Mouse (Mus musculus): ENCODE measurements around the gene Fam19a5. TPM values are rescaled to one million over a fixed set of nuclear protein-coding genes. Genes with fewer than 3 reads are reported as not detected.
A peak's percentile ranks its signal among the peaks of the same experiment; 100 is the strongest.

Fam19a5 gene
- polyA plus RNA-seq, 1 experiment from 2014 or later: 33.3 TPM

DNA sequence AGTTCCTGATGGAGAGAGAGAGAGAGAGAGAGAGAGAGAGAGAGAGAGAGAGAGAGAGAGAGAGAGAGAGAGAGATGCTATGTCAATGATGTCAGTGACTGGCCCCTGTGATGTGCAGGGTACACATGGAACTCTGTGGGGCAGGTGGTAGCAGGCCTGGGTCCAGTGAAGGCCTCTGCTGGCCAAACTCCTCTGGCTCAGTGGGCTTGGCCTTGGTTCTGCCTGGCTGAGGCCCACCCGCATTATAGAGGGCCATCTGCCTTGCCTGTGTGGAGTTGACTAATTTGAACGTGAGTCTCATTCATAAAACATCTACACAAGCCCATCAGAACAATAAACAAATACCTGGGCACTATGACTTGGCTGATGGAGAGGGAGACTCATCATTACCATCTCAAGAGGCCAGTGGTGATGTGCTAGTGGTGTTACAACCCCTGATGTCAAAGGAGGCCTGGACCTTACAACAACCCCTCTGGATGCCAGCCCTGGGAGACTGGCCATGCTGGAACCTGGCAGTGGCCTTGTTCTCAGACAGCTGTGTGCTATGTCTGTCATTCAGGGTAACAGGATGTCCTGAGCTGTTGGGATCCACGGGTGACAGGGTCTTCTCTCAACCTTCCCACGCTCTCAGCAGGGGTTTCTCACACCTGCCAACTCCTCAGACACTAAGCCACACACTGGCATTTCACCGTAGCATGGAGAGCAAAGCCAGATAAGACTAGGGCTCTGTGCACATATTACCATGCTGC is 102.4 kb downstream of the Fam19a5 start:
- Histone ChIP-seq H3K9me3 (ENCODE audit: control insufficient read depth, low read length) (no peaks in the 10 kb centered on the region), H3K4me3 (ENCODE audit: low read depth, low read length) (no peak overlapping the region), H3K4me1 (ENCODE audit: control insufficient read depth, insufficient read depth, low read length) (no peaks in the 10 kb centered on the region), H3K9ac (replicated peaks; ENCODE audit: low read depth, low read length) (no peak overlapping the region), H3K4me2 (ENCODE audit: low read depth, low read length) (no peak overlapping the region), H3K36me3 (ENCODE audit: control insufficient read depth, insufficient read depth, low read length) (no peaks in the 10 kb centered on the region), H3K27me3 (ENCODE audit: control insufficient read depth, insufficient read depth, low read length) (no peaks in the 10 kb centered on the region), H3K27ac (ENCODE audit: low read depth, low read length) (no peak overlapping the region)
- ATAC-seq (ENCODE audit: low read depth): no peak
- 74% methylated on average over 5 of the region's 5 CpGs for WGBS

DNA sequence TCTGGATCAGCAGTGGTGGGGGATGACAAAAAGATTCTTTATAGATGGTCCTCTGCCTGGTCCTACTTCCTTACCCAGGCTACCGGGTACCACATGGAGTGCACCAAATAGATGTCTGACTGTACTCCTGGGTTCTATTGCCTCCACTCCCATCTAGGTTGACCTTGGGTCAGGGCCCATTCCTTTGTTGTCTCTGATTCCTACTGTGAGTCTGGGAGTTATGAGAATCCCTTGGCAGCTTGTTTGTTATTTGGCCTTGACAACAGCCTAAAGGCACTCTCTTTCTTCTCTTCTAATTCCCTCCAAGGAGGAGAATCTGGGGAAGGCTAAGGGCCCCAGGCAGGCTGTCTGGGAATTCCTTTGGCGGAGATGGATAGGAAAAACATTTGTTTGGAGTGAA is 105.6 kb downstream of the Fam19a5 start:
- Histone ChIP-seq H3K36me3 (ENCODE audit: control insufficient read depth, insufficient read depth, low read length) (no peaks in the 10 kb centered on the region), H3K9ac (replicated peaks; ENCODE audit: low read depth, low read length) (no peak overlapping the region), H3K4me1 (ENCODE audit: control insufficient read depth, insufficient read depth, low read length) (no peaks in the 10 kb centered on the region), H3K27ac (ENCODE audit: low read depth, low read length) (no peak overlapping the region), H3K27me3 (ENCODE audit: control insufficient read depth, insufficient read depth, low read length) (no peaks in the 10 kb centered on the region), H3K4me2 (ENCODE audit: low read depth, low read length) (no peak overlapping the region), H3K4me3 (ENCODE audit: low read depth, low read length) (no peak overlapping the region), H3K9me3 (ENCODE audit: control insufficient read depth, low read length) (no peaks in the 10 kb centered on the region)
- no peak for ATAC-seq (ENCODE audit: low read depth)
- WGBS: 51% methylated on average over 2 of the region's 2 CpGs

DNA sequence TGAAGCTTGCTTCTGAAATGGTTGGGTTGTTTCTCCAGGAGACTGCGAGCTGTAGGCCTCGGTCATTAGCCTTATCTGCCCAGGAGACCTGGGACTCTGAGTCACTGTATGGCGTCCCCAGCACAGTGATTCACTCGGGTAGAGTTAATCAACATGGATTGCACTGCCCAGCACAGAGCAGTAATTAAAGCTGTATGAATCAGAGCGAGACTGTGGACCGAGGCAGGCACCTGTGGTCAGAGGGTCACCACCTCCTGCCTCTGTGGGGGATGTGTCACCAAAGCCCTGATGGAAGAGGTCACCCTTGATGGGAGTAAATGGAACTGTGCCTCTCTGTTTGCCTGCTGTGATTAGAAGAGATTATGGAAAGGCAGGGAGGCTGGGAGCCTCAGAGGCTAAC is 110.5 kb downstream of the Fam19a5 start:
- H3K4me3 ChIP-seq (ENCODE audit: low read depth, low read length): no peak overlapping the region
- WGBS: 58% methylated on average over 6 of the region's 6 CpGs

DNA sequence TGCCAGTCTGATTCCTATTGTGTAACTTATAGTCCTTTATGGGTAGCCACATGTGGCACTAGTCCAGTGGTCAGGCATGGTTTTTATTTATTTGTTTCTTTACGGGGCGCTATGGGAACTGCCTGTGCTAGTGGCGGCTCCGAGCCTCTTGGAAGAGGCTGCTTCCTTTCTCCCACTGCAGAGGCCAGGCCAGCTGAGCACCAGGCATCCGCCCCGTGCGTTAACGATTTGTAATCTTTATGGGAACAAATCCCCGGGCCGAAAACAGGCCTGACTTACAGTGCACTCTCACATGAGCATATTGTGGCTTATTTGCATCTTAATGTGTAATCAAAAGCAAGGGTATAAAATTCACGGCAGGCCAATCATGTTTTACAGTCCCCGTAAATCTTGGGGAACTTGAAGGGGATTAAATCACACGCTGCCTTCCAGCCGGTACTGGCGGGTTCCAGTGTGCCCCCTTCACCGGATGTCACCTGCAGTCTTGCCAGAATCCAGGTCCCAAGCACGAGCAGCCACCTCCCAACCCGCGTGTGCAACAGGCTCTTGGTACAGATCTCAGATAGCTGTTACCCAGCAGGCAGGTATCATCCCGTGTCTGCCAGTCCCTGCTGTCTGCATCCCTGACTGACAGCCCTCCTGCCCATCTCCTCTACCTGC is 112.5 kb downstream of the Fam19a5 start:
- no peak overlapping the region for H3K9ac ChIP-seq (replicated peaks; ENCODE audit: low read depth, low read length)
- peaks cover 16% of the 10 kb centered on the region; the same call in 1 of the 2 replicates for H3K4me1 ChIP-seq (ENCODE audit: control insufficient read depth, insufficient read depth, low read length)
- WGBS: 13% methylated on average over 20 of the region's 20 CpGs
- no peak overlapping the region; the same call in 1 of the 2 replicates for H3K4me2 ChIP-seq (ENCODE audit: low read depth, low read length)
- no peaks in the 10 kb centered on the region for H3K27me3 ChIP-seq (ENCODE audit: control insufficient read depth, insufficient read depth, low read length)
- ATAC-seq (ENCODE audit: low read depth): peak; percentile 68; the same call in 1 of the 2 replicates
- H3K27ac ChIP-seq (ENCODE audit: low read depth, low read length): no peak overlapping the region
- no peaks in the 10 kb centered on the region for H3K36me3 ChIP-seq (ENCODE audit: control insufficient read depth, insufficient read depth, low read length)
- H3K9me3 ChIP-seq (ENCODE audit: control insufficient read depth, low read length): no peaks in the 10 kb centered on the region
- no peak overlapping the region for H3K4me3 ChIP-seq (ENCODE audit: low read depth, low read length)

More for the DNA sequence above, 110.5 kb downstream of the Fam19a5 start:
- Histone ChIP-seq H3K27me3 (ENCODE audit: control insufficient read depth, insufficient read depth, low read length) (no peaks in the 10 kb centered on the region), H3K4me2 (ENCODE audit: low read depth, low read length) (no peak overlapping the region), H3K9ac (replicated peaks; ENCODE audit: low read depth, low read length) (no peak overlapping the region), H3K9me3 (ENCODE audit: control insufficient read depth, low read length) (no peaks in the 10 kb centered on the region), H3K36me3 (ENCODE audit: control insufficient read depth, insufficient read depth, low read length) (no peaks in the 10 kb centered on the region), H3K4me1 (ENCODE audit: control insufficient read depth, insufficient read depth, low read length) (peaks cover 16% of the 10 kb centered on the region; the same call in 1 of the 2 replicates), H3K27ac (ENCODE audit: low read depth, low read length) (no peak overlapping the region)
- no peak for ATAC-seq (ENCODE audit: low read depth)

DNA sequence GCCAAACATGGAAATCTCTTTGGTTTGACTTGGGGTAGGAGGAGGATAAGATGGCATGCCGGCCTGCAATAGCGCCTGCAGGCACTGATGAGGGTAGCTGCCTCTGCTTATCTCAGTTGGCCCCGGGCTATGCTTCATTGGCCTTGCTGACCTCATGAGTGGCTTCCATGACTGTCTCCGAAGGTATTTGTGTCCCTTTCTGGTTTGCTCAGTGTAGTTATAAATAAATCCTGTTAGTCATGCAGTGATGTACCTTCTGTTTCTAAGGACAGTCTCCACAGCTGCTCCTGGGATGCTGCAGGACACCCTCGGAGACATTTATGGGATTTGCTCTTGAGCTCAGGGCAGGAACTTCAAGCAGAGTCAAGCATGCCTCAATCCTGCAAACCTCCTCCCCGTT is 115.6 kb downstream of the Fam19a5 start:
- Histone ChIP-seq H3K36me3 (ENCODE audit: control insufficient read depth, insufficient read depth, low read length) (no peaks in the 10 kb centered on the region), H3K4me3 (ENCODE audit: low read depth, low read length) (no peak overlapping the region), H3K4me2 (ENCODE audit: low read depth, low read length) (no peak overlapping the region), H3K9ac (replicated peaks; ENCODE audit: low read depth, low read length) (no peak overlapping the region), H3K4me1 (ENCODE audit: control insufficient read depth, insufficient read depth, low read length) (peaks cover 16% of the 10 kb centered on the region; the same call in 1 of the 2 replicates), H3K27ac (ENCODE audit: low read depth, low read length) (no peak overlapping the region), H3K9me3 (ENCODE audit: control insufficient read depth, low read length) (no peaks in the 10 kb centered on the region), H3K27me3 (ENCODE audit: control insufficient read depth, insufficient read depth, low read length) (no peaks in the 10 kb centered on the region)
- no peak for ATAC-seq (ENCODE audit: low read depth)
- 93% methylated on average over 6 of the region's 6 CpGs for whole genome bisulfite sequencing

DNA sequence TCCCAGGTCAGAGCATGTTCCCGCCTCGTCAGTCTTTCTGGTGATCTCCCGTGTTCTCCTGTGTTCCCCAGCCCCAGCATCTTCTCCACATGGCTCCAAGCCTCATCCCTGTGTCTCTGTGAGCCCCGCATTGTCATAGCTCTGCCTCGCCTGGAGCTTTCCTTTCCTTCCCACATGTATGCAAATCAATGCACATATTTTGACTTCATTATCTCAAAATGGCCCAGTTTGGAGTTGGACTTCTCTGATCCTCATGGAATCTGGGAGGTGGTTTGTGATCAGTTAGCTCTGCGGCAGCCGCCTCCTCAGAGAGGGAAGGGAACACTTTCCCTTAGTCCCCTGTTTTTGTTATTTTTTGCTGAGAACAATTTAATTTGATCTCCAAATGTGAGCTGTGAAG is 117.9 kb downstream of the Fam19a5 start:
- Histone ChIP-seq H3K27me3 (ENCODE audit: control insufficient read depth, insufficient read depth, low read length) (no peaks in the 10 kb centered on the region), H3K9ac (replicated peaks; ENCODE audit: low read depth, low read length) (no peak overlapping the region), H3K4me3 (ENCODE audit: low read depth, low read length) (no peak overlapping the region), H3K4me1 (ENCODE audit: control insufficient read depth, insufficient read depth, low read length) (peaks cover 2% of the 10 kb centered on the region; the same call in 1 of the 2 replicates), H3K27ac (ENCODE audit: low read depth, low read length) (no peak overlapping the region), H3K36me3 (ENCODE audit: control insufficient read depth, insufficient read depth, low read length) (no peaks in the 10 kb centered on the region), H3K4me2 (ENCODE audit: low read depth, low read length) (no peak overlapping the region), H3K9me3 (ENCODE audit: control insufficient read depth, low read length) (no peaks in the 10 kb centered on the region)
- ATAC-seq (ENCODE audit: low read depth): no peak
- 89% methylated on average over 7 of the region's 7 CpGs for WGBS

DNA sequence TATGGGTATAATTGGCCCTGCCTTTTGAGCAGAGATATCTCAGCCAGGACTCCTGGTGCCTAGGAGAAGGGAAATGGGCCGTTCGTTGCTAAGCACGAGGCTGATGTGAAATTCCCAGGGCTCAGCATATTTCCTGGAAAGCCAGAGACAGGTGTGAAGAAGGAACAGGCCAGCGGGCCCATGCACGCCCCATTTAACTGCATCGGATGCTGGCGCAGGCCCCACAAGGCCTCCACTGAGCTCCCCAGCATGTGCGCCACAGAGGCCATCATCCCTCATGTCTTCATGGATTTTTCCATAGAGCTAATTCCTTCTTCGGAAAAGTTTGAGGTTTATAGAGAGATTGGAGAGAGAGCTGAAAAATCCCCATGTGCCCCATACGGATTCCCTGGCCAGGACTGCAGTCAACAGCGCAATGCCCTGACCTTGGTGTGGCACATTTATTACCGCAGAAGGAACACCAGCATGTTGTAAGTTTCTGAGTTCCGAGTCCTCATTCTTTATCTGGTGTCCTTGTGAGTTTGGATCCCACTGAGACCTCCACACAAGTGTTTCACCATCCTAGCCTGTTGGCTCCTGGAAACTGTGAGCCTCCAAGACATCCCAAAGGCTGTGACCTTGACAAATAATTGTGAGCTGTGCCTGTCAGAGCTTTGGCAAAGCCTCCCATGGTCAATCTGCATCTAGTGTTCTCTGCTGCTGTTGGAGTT is 122.1 kb downstream of the Fam19a5 start:
- Histone ChIP-seq H3K27me3 (ENCODE audit: control insufficient read depth, insufficient read depth, low read length) (no peaks in the 10 kb centered on the region), H3K4me1 (ENCODE audit: control insufficient read depth, insufficient read depth, low read length) (0 out of 2 replicates have a peak, but pooled peaks cover under 1% of the 10 kb centered on the region), H3K36me3 (ENCODE audit: control insufficient read depth, insufficient read depth, low read length) (no peaks in the 10 kb centered on the region), H3K9ac (replicated peaks; ENCODE audit: low read depth, low read length) (no peak overlapping the region), H3K9me3 (ENCODE audit: control insufficient read depth, low read length) (no peaks in the 10 kb centered on the region), H3K27ac (ENCODE audit: low read depth, low read length) (no peak overlapping the region), H3K4me2 (ENCODE audit: low read depth, low read length) (no peak overlapping the region), H3K4me3 (ENCODE audit: low read depth, low read length) (no peak overlapping the region)
- ATAC-seq (ENCODE audit: low read depth): no peak
- WGBS: 87% methylated on average over 13 of the region's 13 CpGs

DNA sequence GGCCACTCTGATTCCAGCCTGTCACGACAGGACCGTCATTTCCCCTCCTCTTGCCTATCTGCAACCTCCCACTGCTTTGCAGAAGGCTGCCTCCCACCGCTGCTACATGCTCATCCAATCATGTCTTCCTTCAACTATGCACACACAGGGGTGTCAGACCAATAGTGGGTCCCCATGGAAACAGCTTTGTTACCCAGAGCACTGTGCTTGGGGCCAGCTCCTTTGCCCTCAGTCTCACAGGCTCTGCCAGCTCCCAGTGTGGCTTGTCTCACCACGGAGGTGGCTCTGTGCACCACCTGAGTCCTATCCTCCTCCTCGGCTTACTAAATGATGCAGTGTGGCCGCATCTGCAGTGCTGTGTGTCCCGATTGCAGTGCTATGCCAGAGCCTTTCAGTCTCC is 123.3 kb downstream of the Fam19a5 start:
- Histone ChIP-seq H3K4me3 (ENCODE audit: low read depth, low read length) (no peak overlapping the region), H3K9ac (replicated peaks; ENCODE audit: low read depth, low read length) (no peak overlapping the region), H3K9me3 (ENCODE audit: control insufficient read depth, low read length) (no peaks in the 10 kb centered on the region), H3K27me3 (ENCODE audit: control insufficient read depth, insufficient read depth, low read length) (no peaks in the 10 kb centered on the region), H3K4me1 (ENCODE audit: control insufficient read depth, insufficient read depth, low read length) (0 out of 2 replicates have a peak, but pooled peaks cover 6% of the 10 kb centered on the region), H3K27ac (ENCODE audit: low read depth, low read length) (no peak overlapping the region), H3K36me3 (ENCODE audit: control insufficient read depth, insufficient read depth, low read length) (no peaks in the 10 kb centered on the region), H3K4me2 (ENCODE audit: low read depth, low read length) (no peak overlapping the region)
- 62% methylated on average over 7 of the region's 7 CpGs for WGBS
- peak; percentile 60; the same call in 1 of the 2 replicates for ATAC-seq (ENCODE audit: low read depth)

DNA sequence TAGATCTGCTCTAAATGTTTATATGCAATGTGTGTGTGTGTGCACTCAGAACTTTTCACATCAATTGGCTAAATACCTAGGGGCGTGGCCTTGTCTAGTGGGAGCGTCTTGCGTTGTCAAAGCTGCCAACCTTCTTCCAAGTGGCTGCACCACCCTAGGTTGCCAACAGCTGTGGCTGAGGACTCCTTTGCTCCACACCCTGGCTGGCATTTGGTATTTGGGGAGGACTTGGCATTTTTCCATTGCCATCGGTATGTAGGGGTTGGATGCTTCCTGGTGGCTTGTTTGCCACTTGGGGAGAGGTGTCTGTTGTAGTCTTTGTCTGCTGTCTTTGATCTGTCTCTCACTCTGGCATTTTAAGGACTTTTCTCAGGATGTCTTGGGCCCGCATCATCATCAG is 124.0 kb downstream of the Fam19a5 start:
- no peaks in the 10 kb centered on the region for H3K36me3 ChIP-seq (ENCODE audit: control insufficient read depth, insufficient read depth, low read length)
- 73% methylated on average over 5 of the region's 5 CpGs for WGBS
- H3K27ac ChIP-seq (ENCODE audit: low read depth, low read length): no peak overlapping the region
- H3K4me3 ChIP-seq (ENCODE audit: low read depth, low read length): no peak overlapping the region
- H3K9me3 ChIP-seq (ENCODE audit: control insufficient read depth, low read length): no peaks in the 10 kb centered on the region
- no peak for ATAC-seq (ENCODE audit: low read depth)
- no peaks in the 10 kb centered on the region for H3K27me3 ChIP-seq (ENCODE audit: control insufficient read depth, insufficient read depth, low read length)
- 0 out of 2 replicates have a peak, but pooled peaks cover 6% of the 10 kb centered on the region for H3K4me1 ChIP-seq (ENCODE audit: control insufficient read depth, insufficient read depth, low read length)
- H3K4me2 ChIP-seq (ENCODE audit: low read depth, low read length): no peak overlapping the region
- no peak overlapping the region for H3K9ac ChIP-seq (replicated peaks; ENCODE audit: low read depth, low read length)

Measured in neural tube, embryonic 14.5 days (tissue).